Mouse (Mus musculus) embryonic facial prominence, embryonic 12.5 days (tissue): ENCODE results near the gene Mb. TPM values are rescaled to one million over a fixed set of nuclear protein-coding genes. Genes with fewer than 3 reads are reported as not detected.

ENCODE experiments used
- ATAC-seq: fragments of 200-750 bp; cut with Nextera tagmentation; 2 replicates; pipeline ENCODE4 v1.8.0; 2017; ENCODE audit not compliant: insufficient number of reproducible peaks, insufficient read depth, low FRiP score, low TSS enrichment
- H3K27ac ChIP-seq: fragments of 300-500 bp; sonication (generic); 2 replicates; pipeline ENCODE4 v1.5.1; 2016; ENCODE audit warnings: mild to moderate bottlenecking
- H3K27me3 ChIP-seq: fragments of 300-500 bp; sonication (generic); 2 replicates; pipeline ENCODE4 v1.6.1; 2016; ENCODE audit warnings: mild to moderate bottlenecking, moderate library complexity
- H3K36me3 ChIP-seq: fragments of 300-500 bp; sonication (generic); 2 replicates; pipeline ENCODE4 v1.6.1; 2016; ENCODE audit warnings: mild to moderate bottlenecking
- H3K4me1 ChIP-seq: fragments of 300-500 bp; sonication (generic); 2 replicates; pipeline ENCODE4 v1.6.1; 2016
- H3K4me2 ChIP-seq: fragments of 300-500 bp; sonication (generic); replicated peaks from 2 replicates; pipeline ENCODE4 v1.6.1; 2016; ENCODE audit warnings: mild to moderate bottlenecking, moderate library complexity
- H3K4me3 ChIP-seq: fragments of 300-500 bp; sonication (generic); 2 replicates; pipeline ENCODE4 v1.5.1; 2016; ENCODE audit warnings: mild to moderate bottlenecking
- H3K9ac ChIP-seq: fragments of 300-500 bp; sonication (generic); 2 replicates; pipeline ENCODE4 v1.6.1; 2016; ENCODE audit warnings: mild to moderate bottlenecking, moderate library complexity
- H3K9me3 ChIP-seq: fragments of 300-500 bp; sonication (generic); 2 replicates; pipeline ENCODE4 v1.6.1; 2016; ENCODE audit warnings: mild to moderate bottlenecking, moderate library complexity
- WGBS: fragments of 180-500 bp; shearing (Covaris S2); methylation state at CpG from one replicate; pipeline ENCODE4 v1.1.7; 2016; 5-methylcytosine and 5-hydroxymethylcytosine counted together
- polyA plus RNA-seq: library from polyadenylated mRNA; unstranded; fragments of >200 nt; fragmentation: Nextera tagmentation; extraction: Ambion mirVana; gene quantifications from 2 replicates; pipeline ENCODE4 v1.2.1, GENCODE M21; 2016

Gene Mb
- polyA plus RNA-seq, 1 experiment from 2014 or later = 1.2 TPM

DNA sequence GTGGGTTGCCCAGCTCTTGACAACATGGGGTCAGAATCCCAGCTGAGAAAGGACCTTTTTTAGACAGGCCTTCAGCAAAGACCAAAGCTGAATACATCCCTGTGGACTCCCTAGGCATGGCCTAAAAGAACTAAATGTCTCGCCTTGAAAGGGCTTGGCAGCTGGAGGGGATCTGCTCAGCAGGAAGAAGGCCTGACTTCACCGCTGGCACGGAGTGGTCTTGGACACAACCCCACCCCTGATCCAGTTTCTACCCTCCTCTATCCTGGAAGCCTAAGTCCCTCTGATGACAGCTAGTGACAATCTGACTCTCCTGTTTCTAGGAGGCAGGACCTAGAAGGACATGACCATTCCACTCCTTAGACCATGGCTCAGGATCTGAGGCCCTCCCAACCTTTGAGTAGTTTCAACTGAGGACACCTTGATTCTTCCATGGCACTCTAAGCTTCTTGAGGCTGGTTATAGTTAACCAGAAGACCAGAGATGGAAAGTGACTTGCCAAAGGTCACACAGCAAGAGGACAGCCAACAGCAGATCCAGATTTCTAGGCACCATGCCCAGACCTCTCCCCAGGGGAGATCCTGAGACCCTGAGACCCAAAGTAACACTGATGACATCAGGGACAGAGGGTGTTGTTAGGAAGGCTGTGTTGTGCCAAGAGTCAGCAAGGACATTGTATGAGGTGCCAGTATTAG lies 47.1 kb downstream of the Mb start:
- no peak overlapping the region for H3K9ac ChIP-seq
- H3K36me3 ChIP-seq = no peaks in the 10 kb centered on the region
- peaks cover 5% of the 10 kb centered on the region; the same call in 1 of the 2 replicates for H3K4me1 ChIP-seq
- no peak overlapping the region for H3K4me3 ChIP-seq
- H3K9me3 ChIP-seq = no peaks in the 10 kb centered on the region
- H3K4me2 ChIP-seq = no peak overlapping the region
- peaks cover 10% of the 10 kb centered on the region; the same call in 1 of the 2 replicates for H3K27me3 ChIP-seq
- WGBS = 95% methylated on average over 3 of the region's 3 CpGs
- ATAC-seq = no peak
- H3K27ac ChIP-seq = no peak overlapping the region

DNA sequence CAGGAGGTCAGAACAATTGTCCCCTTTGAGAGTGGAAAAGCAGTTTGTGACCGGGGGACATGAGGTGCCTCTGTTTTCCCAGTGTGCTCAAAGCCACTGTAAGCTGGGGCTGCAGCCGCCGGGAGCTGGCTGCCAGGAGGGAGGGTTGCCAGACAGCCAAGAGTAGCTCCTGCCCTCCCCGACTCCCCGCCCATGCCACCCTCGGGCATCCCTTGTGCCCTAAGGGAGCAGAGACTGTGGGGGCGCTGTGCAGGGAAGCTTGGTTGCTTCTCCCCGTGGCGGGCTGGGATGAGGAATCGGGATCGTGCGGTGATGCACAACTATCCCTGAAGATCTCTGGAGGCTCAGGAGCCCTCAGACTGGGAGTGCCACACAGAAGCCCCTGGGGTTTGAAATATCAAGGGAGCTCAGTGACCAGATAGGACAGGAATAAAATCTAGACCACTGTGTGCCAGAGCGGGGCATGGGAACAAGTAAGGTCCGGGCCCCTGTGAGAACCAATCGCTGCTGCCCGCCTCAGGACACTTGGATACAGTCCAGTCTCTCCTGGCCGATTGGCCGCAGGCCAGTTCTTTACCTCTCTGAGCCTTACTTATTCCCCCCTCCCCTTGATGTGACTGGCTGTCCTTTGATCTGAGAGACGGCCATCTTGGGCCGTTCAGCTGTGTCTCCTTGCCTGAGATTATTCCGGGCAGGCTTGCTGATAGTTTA lies 51.4 kb downstream of the Mb start:
- Histone ChIP-seq H3K4me2 (no peak overlapping the region; the same call in 1 of the 2 replicates), H3K9me3 (no peaks in the 10 kb centered on the region), H3K36me3 (no peaks in the 10 kb centered on the region), H3K27me3 (peaks cover 10% of the 10 kb centered on the region; the same call in 1 of the 2 replicates), H3K4me1 (0 out of 2 replicates have a peak, but pooled peaks cover 5% of the 10 kb centered on the region), H3K27ac (no peak overlapping the region), H3K4me3 (no peak overlapping the region), H3K9ac (no peak overlapping the region)
- 46% methylated on average over 21 of the region's 21 CpGs for WGBS
- no peak for ATAC-seq

DNA sequence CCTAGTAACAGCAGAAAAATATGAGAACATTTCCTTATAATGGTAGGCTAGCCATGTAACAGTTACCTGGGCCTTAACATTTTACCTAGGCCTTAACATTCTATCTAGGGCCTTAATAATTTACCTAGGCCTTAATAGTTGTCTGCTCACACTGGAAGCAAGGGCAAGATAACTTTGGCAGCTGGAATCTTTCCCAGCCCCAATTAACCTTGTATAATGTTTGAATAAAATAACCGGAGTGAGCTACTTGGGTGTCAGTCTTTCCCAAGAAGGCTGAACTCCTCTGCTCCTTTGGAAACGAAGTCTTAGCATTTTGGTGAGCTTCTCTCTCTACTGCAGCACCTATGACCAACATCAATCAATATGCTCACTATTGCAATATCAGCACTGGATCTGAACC lies 52.4 kb downstream of the Mb start:
- H3K4me2 ChIP-seq = no peak overlapping the region
- H3K9me3 ChIP-seq = no peaks in the 10 kb centered on the region
- no peak overlapping the region for H3K4me3 ChIP-seq
- H3K36me3 ChIP-seq = no peaks in the 10 kb centered on the region
- no peak overlapping the region for H3K9ac ChIP-seq
- no peak overlapping the region for H3K27ac ChIP-seq
- no peak for ATAC-seq
- H3K27me3 ChIP-seq = peaks cover 10% of the 10 kb centered on the region; the same call in 1 of the 2 replicates
- H3K4me1 ChIP-seq = 0 out of 2 replicates have a peak, but pooled peaks cover 5% of the 10 kb centered on the region
- WGBS = 73% methylated on average over 2 of the region's 2 CpGs

DNA sequence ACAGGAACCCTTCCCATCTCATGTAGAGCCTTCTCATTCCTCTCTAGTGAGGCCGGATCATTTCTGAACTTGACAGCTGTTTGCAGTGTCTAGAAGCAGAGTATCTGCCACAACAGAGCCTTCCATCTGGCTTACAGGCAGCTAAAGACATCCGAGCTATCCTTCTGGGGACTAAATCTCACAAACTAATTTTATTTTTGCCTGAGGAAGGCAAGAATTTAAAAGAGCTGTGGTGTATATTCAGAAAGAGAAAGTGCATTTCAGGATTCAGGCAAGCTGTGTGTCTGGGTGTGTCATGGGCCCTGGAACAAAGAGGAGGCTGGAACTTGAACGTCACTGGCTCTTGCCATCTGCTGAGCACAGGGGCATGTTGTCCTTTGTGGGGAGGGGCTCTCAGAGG lies 56.1 kb downstream of the Mb start:
- H3K27ac ChIP-seq = no peak overlapping the region
- no peaks in the 10 kb centered on the region for H3K36me3 ChIP-seq
- WGBS = 77% methylated on average over 3 of the region's 3 CpGs
- H3K4me3 ChIP-seq = no peak overlapping the region
- no peak overlapping the region for H3K4me2 ChIP-seq
- H3K4me1 ChIP-seq = 0 out of 2 replicates have a peak, but pooled peaks cover 5% of the 10 kb centered on the region
- H3K27me3 ChIP-seq = peaks cover 9% of the 10 kb centered on the region; the same call in 1 of the 2 replicates
- no peak for ATAC-seq
- no peaks in the 10 kb centered on the region for H3K9me3 ChIP-seq
- H3K9ac ChIP-seq = no peak overlapping the region

DNA sequence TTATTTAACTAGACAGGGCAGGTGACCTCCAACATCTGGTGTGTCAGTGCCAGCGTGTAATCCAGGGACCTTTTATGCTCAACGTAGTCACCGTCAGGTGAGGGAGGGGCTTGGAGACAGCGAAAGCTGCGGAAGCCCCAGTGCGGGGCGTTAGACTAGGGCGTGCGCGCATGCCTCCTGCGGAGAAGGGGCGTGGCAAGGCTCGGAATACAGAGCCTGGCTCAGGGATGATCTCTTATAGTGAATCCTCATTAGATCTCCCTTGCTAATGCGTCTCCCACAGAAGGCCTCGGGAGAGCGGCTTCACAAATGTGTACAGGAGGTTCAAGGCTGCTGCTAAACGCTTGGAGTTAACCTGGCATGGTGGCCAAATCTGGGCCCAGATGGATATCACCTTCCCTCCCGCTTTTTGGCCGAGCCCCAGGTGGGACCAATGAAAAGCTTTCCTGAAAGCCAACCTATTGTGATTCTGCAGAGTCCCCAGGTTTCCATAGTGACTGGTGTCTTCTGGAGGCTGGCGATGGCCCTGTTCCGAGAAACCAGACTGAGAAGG lies 62.9 kb downstream of the Mb start:
- no peak overlapping the region for H3K27ac ChIP-seq
- peak overlapping the region; percentile 55 for H3K4me2 ChIP-seq
- 6% methylated on average over 21 of the region's 21 CpGs for WGBS
- ATAC-seq = peak; percentile 65; the same call in 1 of the 2 replicates
- no peaks in the 10 kb centered on the region for H3K9me3 ChIP-seq
- H3K4me1 ChIP-seq = peaks cover 7% of the 10 kb centered on the region; the same call in 1 of the 2 replicates
- no peaks in the 10 kb centered on the region for H3K36me3 ChIP-seq
- H3K9ac ChIP-seq = peak overlapping the region; percentile 39; the same call in 1 of the 2 replicates
- no peaks in the 10 kb centered on the region for H3K27me3 ChIP-seq
- peak overlapping the region; percentile 40 for H3K4me3 ChIP-seq

DNA sequence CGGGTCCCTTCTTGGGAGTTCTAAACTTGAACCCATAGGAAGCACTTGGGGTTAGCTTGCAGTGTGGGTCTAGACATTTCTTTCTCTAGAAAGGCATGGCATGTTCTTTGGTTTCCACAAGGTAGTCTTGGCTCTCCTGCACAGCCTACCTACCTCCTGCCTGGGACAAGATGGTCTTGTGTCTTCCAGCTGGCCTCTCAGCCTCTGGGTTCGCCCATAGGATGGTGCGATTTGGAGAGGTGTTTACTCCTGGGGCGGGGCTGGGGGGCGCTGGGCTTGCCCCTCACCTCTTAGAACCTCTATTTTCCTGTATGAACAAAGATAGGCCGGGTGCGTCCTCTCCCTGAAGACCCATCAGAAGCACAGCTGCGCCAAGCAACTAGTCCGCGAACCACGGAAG lies 63.3 kb downstream of the Mb start:
- H3K4me1 ChIP-seq = peaks cover 7% of the 10 kb centered on the region; the same call in 1 of the 2 replicates
- ATAC-seq = no peak; the same call in 1 of the 2 replicates
- H3K9ac ChIP-seq = peak overlapping the region; percentile 39; the same call in 1 of the 2 replicates
- H3K4me3 ChIP-seq = peak overlapping the region; percentile 40
- H3K4me2 ChIP-seq = peak overlapping the region; percentile 55
- H3K9me3 ChIP-seq = no peaks in the 10 kb centered on the region
- H3K27ac ChIP-seq = no peak overlapping the region
- no peaks in the 10 kb centered on the region for H3K27me3 ChIP-seq
- H3K36me3 ChIP-seq = no peaks in the 10 kb centered on the region
- 17% methylated on average over 11 of the region's 11 CpGs for WGBS

DNA sequence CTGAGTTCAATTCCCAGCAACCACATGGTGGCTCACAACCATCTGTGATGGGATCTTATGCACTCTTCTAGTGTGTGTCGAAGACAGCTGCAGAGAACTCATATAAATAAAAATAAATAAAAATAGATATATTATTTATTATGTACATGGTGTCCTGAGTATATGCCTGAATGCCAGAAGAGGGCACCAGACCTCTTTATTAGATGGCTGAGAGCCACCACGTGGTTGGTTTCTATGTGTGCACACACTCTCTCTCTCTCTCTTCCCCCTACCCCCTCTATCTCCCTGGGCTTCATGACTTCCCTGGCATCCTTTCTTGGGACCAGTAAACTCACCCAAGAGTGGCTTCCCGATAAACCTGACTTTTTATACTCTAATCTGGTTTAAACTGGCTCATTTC lies 67.7 kb downstream of the Mb start:
- Histone ChIP-seq H3K9me3 (no peaks in the 10 kb centered on the region), H3K4me1 (peaks cover 2% of the 10 kb centered on the region; the same call in 1 of the 2 replicates), H3K4me2 (no peak overlapping the region), H3K4me3 (no peak overlapping the region), H3K27me3 (no peaks in the 10 kb centered on the region), H3K9ac (no peak overlapping the region), H3K27ac (no peak overlapping the region), H3K36me3 (no peaks in the 10 kb centered on the region)
- WGBS = 51% methylated on average over 3 of the region's 3 CpGs
- no peak for ATAC-seq

DNA sequence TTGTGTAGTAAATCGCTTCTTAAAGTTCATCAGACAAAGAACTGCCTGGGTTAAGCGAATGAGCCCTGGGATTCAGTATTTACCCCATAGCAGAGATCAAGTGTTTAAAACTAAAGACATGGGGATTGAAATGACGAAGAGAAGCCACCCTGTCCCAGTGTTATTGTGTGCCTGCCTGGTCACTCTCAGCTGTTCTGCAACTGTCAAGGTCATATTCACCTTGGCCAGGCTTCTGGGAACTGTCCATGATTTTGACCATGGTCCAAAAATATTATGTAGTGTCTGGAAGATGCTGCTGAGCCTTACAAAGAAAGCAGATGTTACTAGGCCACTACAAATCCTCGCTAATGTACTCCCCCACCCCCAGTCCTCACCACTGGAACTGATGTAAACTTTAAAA lies 70.7 kb downstream of the Mb start:
- Histone ChIP-seq H3K36me3 (no peaks in the 10 kb centered on the region), H3K4me3 (no peak overlapping the region), H3K27ac (no peak overlapping the region), H3K4me1 (no peaks in the 10 kb centered on the region; the same call in 1 of the 2 replicates), H3K4me2 (no peak overlapping the region), H3K9ac (no peak overlapping the region), H3K9me3 (no peaks in the 10 kb centered on the region), H3K27me3 (no peaks in the 10 kb centered on the region)
- WGBS = 79% methylated on average over 4 of the region's 4 CpGs
- no peak for ATAC-seq

DNA sequence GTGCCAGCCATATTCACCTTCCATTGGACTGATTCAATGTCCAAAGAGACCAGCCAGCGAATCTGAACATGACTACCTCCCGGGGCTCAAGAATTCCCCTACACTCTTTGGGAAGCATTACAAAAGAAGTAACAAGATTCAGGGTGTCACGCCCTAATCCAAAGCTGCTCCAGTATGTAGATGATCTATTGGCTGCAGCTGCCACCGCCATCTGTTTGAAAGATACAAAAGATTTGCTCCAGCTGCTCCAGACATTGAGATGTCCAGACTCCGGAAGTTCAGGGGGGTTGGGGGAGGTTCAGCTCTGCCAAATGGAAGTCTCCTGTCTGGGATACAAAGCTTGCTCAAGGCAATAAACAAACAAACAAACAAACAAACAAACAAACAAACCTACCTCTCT lies 73.9 kb downstream of the Mb start:
- Histone ChIP-seq H3K27ac (0 out of 2 replicates have a peak overlapping the region, but pooled peaks have one; percentile 51), H3K9ac (no peak overlapping the region), H3K27me3 (no peaks in the 10 kb centered on the region), H3K4me3 (no peak overlapping the region), H3K36me3 (no peaks in the 10 kb centered on the region), H3K9me3 (no peaks in the 10 kb centered on the region), H3K4me2 (no peak overlapping the region), H3K4me1 (peaks cover 6% of the 10 kb centered on the region)
- 63% methylated on average over 5 of the region's 5 CpGs for WGBS
- ATAC-seq = no peak

DNA sequence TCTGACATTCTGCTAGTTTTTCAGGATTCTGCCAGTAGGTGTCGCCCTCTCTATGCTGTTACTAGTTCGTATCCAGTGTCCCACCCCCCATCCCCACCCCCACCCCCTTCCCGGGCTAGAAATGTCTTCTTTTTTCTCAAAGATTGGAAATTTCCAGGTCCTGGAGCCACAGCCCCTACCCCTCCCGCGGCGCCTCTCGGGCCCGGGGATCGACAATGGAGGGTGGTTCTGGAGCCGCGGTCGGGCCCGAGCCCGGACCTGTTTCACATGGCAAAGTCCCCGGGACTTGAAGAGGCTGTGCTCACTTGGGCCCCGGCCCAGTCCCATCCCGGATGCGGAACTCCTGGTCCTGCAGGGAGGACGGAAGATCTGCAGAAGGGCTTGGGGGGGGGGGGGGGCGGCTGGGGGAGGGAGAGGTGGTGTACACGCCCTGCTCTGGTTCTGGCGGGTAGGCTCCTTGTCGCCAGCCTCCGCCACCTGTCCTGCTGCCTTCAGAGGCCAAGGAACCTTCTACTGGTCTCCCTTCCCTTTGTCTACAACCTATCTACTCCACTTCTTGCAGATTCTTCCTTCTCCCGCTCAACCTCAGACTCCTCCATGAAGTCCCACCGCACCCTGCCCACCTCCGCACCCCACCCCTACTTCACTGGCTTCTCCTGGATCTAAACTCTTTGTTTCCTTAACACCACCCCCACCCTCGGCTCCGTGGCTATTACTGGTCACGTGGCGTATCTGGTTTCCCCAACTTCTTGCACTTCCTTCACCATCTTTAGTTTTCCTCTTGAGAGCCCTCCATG lies 76.4 kb downstream of the Mb start:
- Histone ChIP-seq H3K4me1 (peaks cover 6% of the 10 kb centered on the region), H3K4me2 (peak overlapping the region; percentile 72), H3K9ac (peak overlapping the region; percentile 60), H3K27me3 (no peaks in the 10 kb centered on the region), H3K27ac (peak overlapping the region; percentile 92), H3K4me3 (peak overlapping the region; percentile 41), H3K36me3 (no peaks in the 10 kb centered on the region), H3K9me3 (no peaks in the 10 kb centered on the region)
- WGBS = 3% methylated on average over 29 of the region's 31 CpGs
- peak; percentile 82 for ATAC-seq

DNA sequence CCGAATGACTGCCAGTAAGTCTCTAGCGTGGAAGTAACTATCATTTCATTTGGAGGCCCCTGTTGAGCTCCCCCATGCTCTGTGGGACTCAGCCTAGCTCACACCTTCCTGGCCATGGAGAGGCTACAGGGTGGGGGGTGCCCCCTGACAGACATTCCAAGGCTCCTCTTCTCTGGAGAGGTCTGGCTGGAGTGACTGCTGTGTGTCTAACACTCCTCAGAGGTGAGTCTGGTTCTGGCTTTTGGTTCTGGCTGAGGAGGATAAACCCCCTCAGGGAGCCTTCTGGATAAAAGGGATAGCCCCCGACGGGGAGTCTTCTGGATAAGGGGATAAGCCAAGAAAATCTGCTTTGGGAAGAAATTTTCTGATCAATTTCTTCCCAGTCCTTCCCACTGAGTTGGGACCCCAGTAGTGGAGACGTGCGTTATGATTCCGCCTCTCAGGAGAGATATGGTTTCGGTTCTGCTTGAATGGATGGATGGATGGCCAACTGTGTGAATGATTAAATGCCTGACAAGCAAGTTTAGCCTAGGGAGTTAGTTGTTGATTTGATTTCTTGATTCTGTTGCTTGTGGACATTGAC lies 77.1 kb downstream of the Mb start:
- Histone ChIP-seq H3K9me3 (no peaks in the 10 kb centered on the region), H3K4me2 (peak overlapping the region; percentile 72), H3K27ac (peak overlapping the region; percentile 50; the same call in 1 of the 2 replicates), H3K4me3 (peak overlapping the region; percentile 41; the same call in 1 of the 2 replicates), H3K9ac (peak overlapping the region; percentile 60; the same call in 1 of the 2 replicates), H3K36me3 (no peaks in the 10 kb centered on the region), H3K4me1 (peaks cover 6% of the 10 kb centered on the region), H3K27me3 (no peaks in the 10 kb centered on the region)
- peak; percentile 70; the same call in 1 of the 2 replicates for ATAC-seq
- 33% methylated on average over 8 of the region's 8 CpGs for WGBS
